Mouse (Mus musculus) brain, adult 10 weeks (tissue): Measurements from ENCODE around the gene Olfr1269. TPM values are rescaled to one million over a fixed set of nuclear protein-coding genes. Genes with fewer than 3 reads are reported as not detected.

Experiments
- polyA plus RNA-seq: library from polyadenylated mRNA; stranded (reverse); fragments of 350-450 nt; fragmentation: Illumina TruSeq; extraction: RNeasy Lipid Tissue Mini Kit (QIAGEN cat#74804); gene quantifications from one replicate; pipeline ENCODE4 v1.2.3, GENCODE M21; 2015; ENCODE audit warnings: low read depth, low replicate concordance

Gene Olfr1269
- not detected for polyA plus RNA-seq

GRCm38 (mm10) chr2:90121312-90121711 lies at the start of gene Olfr1269:
Gene Olfr1269 (minus strand): TSS chr2:90121412.

GRCm38 (mm10) chr2:90152991-90153390 lies 31.8 kb upstream of the Olfr1269 start, which contains the start of gene Olfr1270:
Gene Olfr1270 (minus strand): TSS chr2:90153091.

GRCm38 (mm10) chr2:90142196-90142595 lies 21.0 kb upstream of the Olfr1269 start, which contains the start of gene Olfr32:
Gene Olfr32 (minus strand): TSS chr2:90142296.

Other genes with a start within 250 kb of the Olfr1269 start
- gene Olfr1257, start 243.0 kb downstream of the Olfr1269 start, polyA plus RNA-seq: not detected
- not detected for gene Olfr1258, start 194.1 kb downstream of the Olfr1269 start, polyA plus RNA-seq
- not detected for gene Olfr1259, start 172.7 kb downstream of the Olfr1269 start, polyA plus RNA-seq
- not detected for gene Olfr1260, start 147.1 kb downstream of the Olfr1269 start, polyA plus RNA-seq
- not detected for gene Olfr1261, start 130.2 kb downstream of the Olfr1269 start, polyA plus RNA-seq
- not detected for gene Olfr1262, start 121.3 kb downstream of the Olfr1269 start, polyA plus RNA-seq
- gene Olfr1263, start 109.3 kb downstream of the Olfr1269 start, polyA plus RNA-seq: not detected
- gene Olfr1264, start 95.8 kb downstream of the Olfr1269 start, polyA plus RNA-seq: not detected
- not detected for gene Olfr1265, start 86.1 kb downstream of the Olfr1269 start, polyA plus RNA-seq
- not detected for gene Olfr140, start 57.8 kb downstream of the Olfr1269 start, polyA plus RNA-seq
- gene Olfr32, start 20.9 kb upstream of the Olfr1269 start, polyA plus RNA-seq: not detected
- not detected for gene Olfr1270, start 31.7 kb upstream of the Olfr1269 start, polyA plus RNA-seq
- not detected for gene Olfr1506, start 103.1 kb upstream of the Olfr1269 start, polyA plus RNA-seq
- gene Olfr142, start 136.2 kb upstream of the Olfr1269 start, polyA plus RNA-seq: not detected
- gene Olfr1271, start 149.6 kb upstream of the Olfr1269 start, polyA plus RNA-seq: not detected
- not detected for gene Olfr1272, start 171.4 kb upstream of the Olfr1269 start, polyA plus RNA-seq
- gene Gm13769, start 200.8 kb upstream of the Olfr1269 start, polyA plus RNA-seq: not detected